ENCODE assay signal across 8 mouse cellular contexts in the genomic region with DNA sequence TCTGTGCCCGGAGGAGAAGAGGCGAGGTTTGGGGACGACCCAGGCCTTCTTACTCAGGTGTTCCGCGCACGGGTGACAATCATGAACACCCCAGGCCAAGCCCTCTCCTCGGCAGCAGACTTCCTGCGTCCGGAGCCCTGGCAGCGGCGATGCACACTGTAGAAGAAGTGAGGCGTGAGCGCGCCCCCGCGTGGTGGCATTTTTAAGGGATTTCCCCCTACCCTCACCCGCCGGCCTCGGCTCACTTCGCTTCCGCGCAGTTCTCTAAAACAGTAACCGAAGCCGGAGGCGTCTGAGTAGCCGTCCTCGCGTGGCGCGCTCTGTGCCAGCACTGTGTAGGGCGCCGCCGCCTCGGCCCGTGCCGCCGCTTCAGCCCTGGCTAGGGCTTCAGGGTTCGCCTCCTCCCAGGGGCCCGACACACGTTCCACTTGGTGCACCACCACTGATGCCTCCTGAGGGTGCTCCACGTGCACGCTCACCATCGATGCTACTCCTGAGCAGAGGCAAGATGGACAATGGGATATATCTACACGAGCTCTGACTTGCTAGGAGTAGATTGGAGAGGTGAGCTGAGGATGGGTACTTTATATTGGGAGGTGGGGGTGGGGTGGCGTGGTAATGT. TPM values are rescaled to one million over a fixed set of nuclear protein-coding genes. Genes with fewer than 3 reads are reported as not detected.
DNase-seq lines count a peak whose midpoint lies in the region; ATAC-seq and TF ChIP-seq lines count a peak whose summit lies in the region.

No protein-coding gene starts in this region.

- no peak overlapping the region for H3K27ac ChIP-seq in embryonic facial prominence, embryonic 14.5 days (replicated peaks; ENCODE audit: low read depth, low read length)
- H3K27ac ChIP-seq in heart, embryonic 15.5 days, result no peak overlapping the region
- H3K27ac ChIP-seq in liver, embryonic 15.5 days (replicated peaks), result no peak overlapping the region
- no peak overlapping the region for H3K27ac ChIP-seq in stomach, postnatal 0 days (replicated peaks)

- peaks cover 80% of the 10 kb centered on the region for H3K27me3 ChIP-seq in embryonic facial prominence, embryonic 14.5 days (replicated peaks; ENCODE audit: control insufficient read depth, insufficient read depth, low read length)
- H3K27me3 ChIP-seq in heart, embryonic 15.5 days, result peaks cover 90% of the 10 kb centered on the region
- H3K27me3 ChIP-seq in liver, embryonic 15.5 days, result peaks cover 100% of the 10 kb centered on the region
- H3K27me3 ChIP-seq in stomach, postnatal 0 days (ENCODE audit: control insufficient read depth, insufficient read depth, low read length), result no peaks in the 10 kb centered on the region

- no peak overlapping the region; the same call in 1 of the 2 replicates for H3K9ac ChIP-seq in embryonic facial prominence, embryonic 14.5 days (ENCODE audit: low read depth, low read length)
- peak overlapping the region; percentile 22; the same call in 1 of the 2 replicates for H3K9ac ChIP-seq in heart, embryonic 15.5 days
- no peak overlapping the region for H3K9ac ChIP-seq in liver, embryonic 15.5 days
- H3K9ac ChIP-seq in stomach, postnatal 0 days (ENCODE audit: low read length), result peak overlapping the region; percentile 18; the same call in 1 of the 2 replicates

- no peaks in the 10 kb centered on the region for H3K9me3 ChIP-seq in embryonic facial prominence, embryonic 14.5 days (ENCODE audit: control insufficient read depth, low read length)
- no peaks in the 10 kb centered on the region for H3K9me3 ChIP-seq in heart, embryonic 15.5 days (replicated peaks)
- H3K9me3 ChIP-seq in liver, embryonic 15.5 days (replicated peaks), result no peaks in the 10 kb centered on the region
- H3K9me3 ChIP-seq in stomach, postnatal 0 days (ENCODE audit: control insufficient read depth, low read length), result no peaks in the 10 kb centered on the region

- DNase-seq in A20 (ENCODE audit: low read depth, low spot score), result peak; percentile 94
- DNase-seq in adrenal gland, postnatal 14 days, result peak; percentile 93
- DNase-seq in embryonic facial prominence, embryonic 14.5 days (ENCODE audit: low spot score), result peak; percentile 88
- peak; percentile 95 for DNase-seq in kidney, postnatal 10 days
- DNase-seq in neural tube, embryonic 10.5 days (ENCODE audit: extremely low spot score, low spot score), result peak; percentile 82
- DNase-seq in stomach, postnatal 0 days (ENCODE audit: low spot score), result peak; percentile 89

- H3K4me3 ChIP-seq in embryonic facial prominence, embryonic 14.5 days (ENCODE audit: low read depth, low read length), result peak overlapping the region; percentile 60
- peak overlapping the region; percentile 26 for H3K4me3 ChIP-seq in heart, embryonic 15.5 days
- peak overlapping the region; percentile 29 for H3K4me3 ChIP-seq in liver, embryonic 15.5 days (replicated peaks)
- H3K4me3 ChIP-seq in stomach, postnatal 0 days (ENCODE audit: low read depth, low read length), result peak overlapping the region; percentile 17

- TF ChIP-seq EP300 in stomach, postnatal 0 days (optimal IDR thresholded peaks at IDR 0.05), result no peak

- H3K36me3 ChIP-seq in embryonic facial prominence, embryonic 14.5 days (ENCODE audit: control insufficient read depth, insufficient read depth, low read length), result peaks cover 11% of the 10 kb centered on the region
- H3K36me3 ChIP-seq in heart, embryonic 15.5 days, result no peaks in the 10 kb centered on the region
- no peaks in the 10 kb centered on the region for H3K36me3 ChIP-seq in liver, embryonic 15.5 days (replicated peaks)
- peaks cover 3% of the 10 kb centered on the region for H3K36me3 ChIP-seq in stomach, postnatal 0 days (ENCODE audit: control insufficient read depth, insufficient read depth, low read length)

- H3K4me2 ChIP-seq in embryonic facial prominence, embryonic 14.5 days (ENCODE audit: low read depth, low read length), result peak overlapping the region; percentile 99
- peak overlapping the region; percentile 57 for H3K4me2 ChIP-seq in heart, embryonic 15.5 days
- H3K4me2 ChIP-seq in liver, embryonic 15.5 days, result peak overlapping the region; percentile 51
- H3K4me2 ChIP-seq in stomach, postnatal 0 days (replicated peaks; ENCODE audit: low read depth), result peak overlapping the region; percentile 46

- peaks cover 42% of the 10 kb centered on the region for H3K4me1 ChIP-seq in embryonic facial prominence, embryonic 14.5 days (ENCODE audit: control insufficient read depth, insufficient read depth, low read length)
- H3K4me1 ChIP-seq in heart, embryonic 15.5 days (replicated peaks), result peaks cover 67% of the 10 kb centered on the region
- H3K4me1 ChIP-seq in liver, embryonic 15.5 days (replicated peaks), result peaks cover 47% of the 10 kb centered on the region
- 0 out of 2 replicates have a peak, but pooled peaks cover 7% of the 10 kb centered on the region for H3K4me1 ChIP-seq in stomach, postnatal 0 days (replicated peaks; ENCODE audit: control insufficient read depth, insufficient read depth)

- ATAC-seq in embryonic facial prominence, embryonic 14.5 days (ENCODE audit: low read depth), result peak; percentile 24; the same call in 1 of the 2 replicates
- no peak; the same call in 1 of the 2 replicates for ATAC-seq in heart, embryonic 15.5 days (replicated peaks; ENCODE audit: insufficient number of reproducible peaks, insufficient read depth, low FRiP score, low read depth)
- ATAC-seq in liver, embryonic 15.5 days (ENCODE audit: insufficient read depth), result peak; percentile 8; the same call in 1 of the 2 replicates
- ATAC-seq in stomach, postnatal 0 days (ENCODE audit: low FRiP score, low TSS enrichment), result peak; percentile 18; the same call in 1 of the 2 replicates

- 9% methylated on average over 29 of the region's 45 CpGs for WGBS in embryonic facial prominence, embryonic 14.5 days
- 6% methylated on average over 45 of the region's 45 CpGs for WGBS in heart, embryonic 15.5 days
- WGBS in liver, embryonic 15.5 days (ENCODE audit: insufficient replicate concordance), result 2% methylated on average over 45 of the region's 45 CpGs
- WGBS in stomach, postnatal 0 days, result 18% methylated on average over 45 of the region's 45 CpGs

- TF ChIP-seq CTCF in stomach, postnatal 0 days (IDR thresholded peaks at IDR 0.05; ENCODE audit: low read depth), result peak; percentile 81

RNA-seq across cellular contexts. Expression of a gene that starts 8.1 kb away (rescaled TPM):
- total RNA-seq in adrenal gland, postnatal 14 days (2021), result 122 and 126 TPM in 2 replicates
- polyA plus RNA-seq in embryonic facial prominence, embryonic 14.5 days (2014; fragmentation: Nextera tagmentation; extraction: Ambion mirVana), result 74.2 and 74.8 TPM in 2 replicates
- polyA plus RNA-seq in heart, embryonic 15.5 days (2015; fragmentation: Nextera tagmentation; extraction: Ambion mirVana), result 61.7 and 99.9 TPM in 2 replicates
- 4.6 and 7.8 TPM in 2 replicates for polyA plus RNA-seq in liver, embryonic 15.5 days (2015; fragmentation: Nextera tagmentation; extraction: Ambion mirVana)
- 81.0 and 94.8 TPM in 2 replicates for polyA plus RNA-seq in stomach, postnatal 0 days (2015; fragmentation: Nextera tagmentation; extraction: Ambion mirVana)

RNA-seq across cellular contexts. Expression of a gene that starts 26.4 kb away (rescaled TPM):
- 16.1 and 26.1 TPM in 2 replicates for total RNA-seq in adrenal gland, postnatal 14 days (2021)
- 26.5 and 30.3 TPM in 2 replicates for polyA plus RNA-seq in embryonic facial prominence, embryonic 14.5 days (2014; fragmentation: Nextera tagmentation; extraction: Ambion mirVana)
- 19.8 and 29.4 TPM in 2 replicates for polyA plus RNA-seq in heart, embryonic 15.5 days (2015; fragmentation: Nextera tagmentation; extraction: Ambion mirVana)
- 16.4 and 18.6 TPM in 2 replicates for polyA plus RNA-seq in liver, embryonic 15.5 days (2015; fragmentation: Nextera tagmentation; extraction: Ambion mirVana)
- 26.3 and 27.3 TPM in 2 replicates for polyA plus RNA-seq in stomach, postnatal 0 days (2015; fragmentation: Nextera tagmentation; extraction: Ambion mirVana)

RNA-seq across cellular contexts. Expression of a gene that starts 27.8 kb away (rescaled TPM):
- 1.8 TPM in 2 replicates for total RNA-seq in adrenal gland, postnatal 14 days (2021)
- polyA plus RNA-seq in embryonic facial prominence, embryonic 14.5 days (2014; fragmentation: Nextera tagmentation; extraction: Ambion mirVana), result not detected in 2 replicates
- polyA plus RNA-seq in heart, embryonic 15.5 days (2015; fragmentation: Nextera tagmentation; extraction: Ambion mirVana), result 0.34 TPM in 1 of 2 replicates, not detected in the other
- polyA plus RNA-seq in liver, embryonic 15.5 days (2015; fragmentation: Nextera tagmentation; extraction: Ambion mirVana), result 0.28 TPM in 1 of 2 replicates, not detected in the other
- 0.28 and 0.57 TPM in 2 replicates for polyA plus RNA-seq in stomach, postnatal 0 days (2015; fragmentation: Nextera tagmentation; extraction: Ambion mirVana)

Comparison
In these comparisons a context has a peak if more than half of its experiments do, and no peak if none do; other contexts are left out.
1. H3K4me2 ChIP-seq: peak in every context shown above with its lines; median percentile 99 in embryonic facial prominence, embryonic 14.5 days; 57 in heart, embryonic 15.5 days; 51 in liver, embryonic 15.5 days; 46 in stomach, postnatal 0 days.
2. H3K9ac ChIP-seq: peak in heart, embryonic 15.5 days (single experiment) and stomach, postnatal 0 days (single experiment); none in embryonic facial prominence, embryonic 14.5 days (single experiment) and liver, embryonic 15.5 days (single experiment).
3. Peak in every context shown above with its lines, with median percentiles within 50 percentile points of each other: DNase-seq and H3K4me3 ChIP-seq.